Mouse (Mus musculus) bone marrow, adult 2 months (tissue): ENCODE measurements around the gene Smim11. TPM values are rescaled to one million over a fixed set of nuclear protein-coding genes. Genes with fewer than 3 reads are reported as not detected.

Source experiments
- H3K27ac ChIP-seq: fragments of 200-500 bp; 2 replicates; pipeline ENCODE4 v1.5.1; 2012; ENCODE audit warnings: low read depth, mild to moderate bottlenecking, control low read depth, inconsistent platforms, low read length; ENCODE audit not compliant: control insufficient read depth, poor library complexity, insufficient read depth
- H3K4me1 ChIP-seq: fragments of 200-500 bp; 2 replicates; pipeline ENCODE4 v1.6.1; 2011; ENCODE audit warnings: low read length; ENCODE audit not compliant: control insufficient read depth, insufficient read depth
- H3K4me3 ChIP-seq: fragments of 200-500 bp; replicated peaks from 2 replicates; pipeline ENCODE3; 2011; ENCODE audit warnings: mild to moderate bottlenecking, low read depth, low read length, control low read depth; ENCODE audit not compliant: control insufficient read depth
- CTCF ChIP-seq: fragments of 200-500 bp; IDR thresholded peaks from 2 replicates; pipeline ENCODE4 v1.5.1; 2011; ENCODE audit warnings: low read length, control low read depth; ENCODE audit not compliant: control insufficient read depth, insufficient read depth
- POLR2A ChIP-seq: fragments of 200-500 bp; IDR thresholded peaks from 2 replicates; pipeline ENCODE4 v1.6.1; 2011; ENCODE audit warnings: low read depth, mild to moderate bottlenecking, control low read depth, low read length, borderline replicate concordance; ENCODE audit not compliant: control insufficient read depth
- WGBS: fragments of 180-500 bp; shearing (Covaris S2); methylation state at CpG from one replicate; pipeline ENCODE4 v1.1.7; 2018; 5-methylcytosine and 5-hydroxymethylcytosine counted together
- polyA plus RNA-seq: library from polyadenylated mRNA; stranded (reverse); fragments of >200 nt; gene quantifications from 2 replicates; pipeline ENCODE4 v1.2.4, GENCODE M21; 2011; ENCODE audit warnings: low replicate concordance; ENCODE audit not compliant: missing spikeins, insufficient read depth, insufficient read length

Gene Smim11
- polyA plus RNA-seq, 1 experiment, result 64.0 TPM

- Histone ChIP-seq H3K4me1 (no peaks in the 10 kb centered on the region), H3K27ac (no peak overlapping the region), H3K4me3 (no peak overlapping the region)
- 79% methylated on average over 13 of the region's 13 CpGs for WGBS
- TF ChIP-seq POLR2A (no peak), CTCF (no peak)
Observed at GRCm38 (mm10) chr16:92346297-92346916, 45.3 kb downstream of the Smim11 start.

GRCm38 (mm10) chr16:92348941-92349340 lies 47.9 kb downstream of the Smim11 start:
- TF ChIP-seq POLR2A (no peak), CTCF (no peak)
- Histone ChIP-seq H3K4me3 (no peak overlapping the region), H3K4me1 (no peaks in the 10 kb centered on the region), H3K27ac (no peak overlapping the region)
- 76% methylated on average over 12 of the region's 12 CpGs for WGBS

GRCm38 (mm10) chr16:92353295-92353694 lies 52.2 kb downstream of the Smim11 start:
- H3K27ac ChIP-seq, result no peak overlapping the region
- no peak overlapping the region for H3K4me3 ChIP-seq
- TF ChIP-seq POLR2A (no peak), CTCF (no peak)
- H3K4me1 ChIP-seq, result no peaks in the 10 kb centered on the region
- WGBS, result 83% methylated on average over 12 of the region's 12 CpGs

GRCm38 (mm10) chr16:92353897-92354296 lies 52.8 kb downstream of the Smim11 start:
- no peak for TF ChIP-seq POLR2A
- TF ChIP-seq CTCF, result no peak
- WGBS, result 59% methylated on average over 2 of the region's 2 CpGs
- H3K4me3 ChIP-seq, result no peak overlapping the region
- H3K27ac ChIP-seq, result no peak overlapping the region
- H3K4me1 ChIP-seq, result no peaks in the 10 kb centered on the region; the same call in 1 of the 2 replicates

GRCm38 (mm10) chr16:92355366-92355765 lies 54.3 kb downstream of the Smim11 start:
- no peak for TF ChIP-seq CTCF
- TF ChIP-seq POLR2A, result no peak
- 38% methylated on average over 5 of the region's 5 CpGs for WGBS
- Histone ChIP-seq H3K4me3 (no peak overlapping the region), H3K4me1 (no peaks in the 10 kb centered on the region; the same call in 1 of the 2 replicates), H3K27ac (no peak overlapping the region)

GRCm38 (mm10) chr16:92355982-92356381 lies 54.9 kb downstream of the Smim11 start:
- Histone ChIP-seq H3K4me1 (no peaks in the 10 kb centered on the region; the same call in 1 of the 2 replicates), H3K27ac (no peak overlapping the region), H3K4me3 (no peak overlapping the region)
- TF ChIP-seq POLR2A, result no peak
- no peak for TF ChIP-seq CTCF
- WGBS, result 74% methylated on average over 11 of the region's 11 CpGs

- TF ChIP-seq CTCF (no peak), POLR2A (no peak)
- 85% methylated on average over 9 of the region's 9 CpGs for WGBS
Observed at GRCm38 (mm10) chr16:92357023-92357422, 55.9 kb downstream of the Smim11 start.

GRCm38 (mm10) chr16:92357566-92357965 lies 56.5 kb downstream of the Smim11 start:
- no peaks in the 10 kb centered on the region; the same call in 1 of the 2 replicates for H3K4me1 ChIP-seq
- 65% methylated on average over 10 of the region's 10 CpGs for WGBS
- H3K27ac ChIP-seq, result no peak overlapping the region
- H3K4me3 ChIP-seq, result no peak overlapping the region
- TF ChIP-seq CTCF, result no peak
- TF ChIP-seq POLR2A, result no peak

More at GRCm38 (mm10) chr16:92357023-92357422, 55.9 kb downstream of the Smim11 start:
- Histone ChIP-seq H3K4me1 (no peaks in the 10 kb centered on the region; the same call in 1 of the 2 replicates), H3K27ac (no peak overlapping the region), H3K4me3 (no peak overlapping the region)
